Mouse (Mus musculus): ENCODE data around the gene Thrb. TPM values are rescaled to one million over a fixed set of nuclear protein-coding genes. Genes with fewer than 3 reads are reported as not detected.

Thrb gene
- total RNA-seq, 2 experiments from 2014 or later: 48.2 to 71.5 TPM

DNA sequence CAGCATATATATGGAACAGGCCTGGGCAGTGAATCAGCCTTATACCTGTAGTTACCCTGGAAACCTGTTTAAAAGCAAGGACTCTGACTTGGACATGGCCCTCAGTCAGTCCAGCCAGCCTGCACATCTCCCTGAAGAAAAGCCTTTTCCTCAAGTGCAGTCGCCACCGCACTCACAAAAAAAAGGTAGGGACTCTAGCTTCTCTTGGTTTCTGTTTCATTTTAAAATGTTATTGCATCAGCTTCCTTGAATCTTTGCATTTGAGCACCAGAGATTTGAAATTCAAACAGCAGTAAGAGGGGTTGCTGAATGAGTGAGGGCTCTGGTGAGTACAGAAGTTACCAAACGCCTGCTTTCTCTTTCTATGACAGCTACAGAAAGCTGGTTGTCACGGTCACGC lies 322.0 kb downstream of the Thrb start:
- intact Hi-C loops (cut with DNase I): no loop called here

DNA sequence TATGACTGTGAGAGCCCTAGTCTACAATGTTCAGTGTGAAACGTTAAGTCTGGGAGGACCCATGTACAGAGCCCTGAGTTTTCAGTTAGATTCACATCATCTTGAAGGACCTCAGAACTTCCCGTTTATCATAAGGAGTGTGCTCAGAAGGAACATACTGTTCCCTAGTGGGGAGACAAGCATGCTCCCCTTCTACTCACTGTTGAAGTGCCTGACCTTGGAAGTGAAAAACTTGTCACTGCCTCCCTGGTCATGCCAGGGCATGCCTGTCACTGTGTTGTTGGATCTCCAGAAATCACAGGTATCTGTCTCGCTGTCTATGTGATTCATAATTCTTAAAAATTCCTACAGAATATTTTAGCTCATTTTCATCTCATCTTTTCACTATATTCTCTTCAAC lies 323.3 kb downstream of the Thrb start:
- DNase-seq (ENCODE audit: extremely low spot score in 1 of 2, low spot score in 2 of 2): no peak
- intact Hi-C loops (cut with DNase I): no loop called here

More for the DNA sequence above, 322.0 kb downstream of the Thrb start:
- DNase-seq (ENCODE audit: extremely low spot score in 1 of 2, low spot score in 2 of 2): no peak

DNA sequence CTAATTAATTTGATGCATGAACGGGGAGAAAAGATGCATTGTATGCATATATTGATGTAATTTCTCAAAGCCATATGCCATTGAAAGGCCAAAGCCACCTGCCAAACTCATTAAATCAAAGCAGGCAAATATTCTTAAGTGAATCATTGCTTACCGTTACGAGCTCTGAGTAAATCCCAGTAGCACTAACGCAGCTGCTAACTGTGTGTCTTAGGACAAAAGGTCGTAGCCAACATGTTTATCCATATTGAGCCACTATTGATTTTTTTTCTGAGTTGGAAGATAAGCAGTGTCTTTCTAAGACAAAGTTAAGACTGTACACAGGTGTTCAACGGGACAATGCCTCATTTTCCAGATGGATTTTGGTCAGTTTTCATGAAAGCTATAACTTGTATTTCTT lies 323.8 kb downstream of the Thrb start:
- intact Hi-C loops (cut with DNase I): no loop called here
- no peak for DNase-seq (ENCODE audit: extremely low spot score in 1 of 2, low spot score in 2 of 2)

DNA sequence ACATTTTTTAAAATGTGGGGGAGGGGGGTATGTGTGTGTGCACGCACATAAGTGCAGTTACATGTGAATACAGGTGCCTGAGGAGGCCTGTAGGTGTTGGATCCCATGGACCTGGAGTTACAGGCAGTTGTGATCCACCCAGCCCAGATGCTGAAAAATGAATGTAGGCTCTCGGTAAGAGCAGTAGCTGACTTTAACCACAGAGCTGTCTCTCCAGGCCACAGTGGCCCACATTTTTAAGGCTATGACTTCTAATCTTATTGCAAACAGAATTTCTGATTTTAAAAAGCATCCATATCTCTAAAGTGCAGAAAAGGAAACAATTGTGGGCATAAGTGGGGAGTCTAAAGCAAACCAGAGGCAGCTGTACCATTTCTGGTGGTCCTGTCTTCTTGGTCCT lies 328.5 kb downstream of the Thrb start:
- intact Hi-C loops (cut with DNase I): no loop called here

DNA sequence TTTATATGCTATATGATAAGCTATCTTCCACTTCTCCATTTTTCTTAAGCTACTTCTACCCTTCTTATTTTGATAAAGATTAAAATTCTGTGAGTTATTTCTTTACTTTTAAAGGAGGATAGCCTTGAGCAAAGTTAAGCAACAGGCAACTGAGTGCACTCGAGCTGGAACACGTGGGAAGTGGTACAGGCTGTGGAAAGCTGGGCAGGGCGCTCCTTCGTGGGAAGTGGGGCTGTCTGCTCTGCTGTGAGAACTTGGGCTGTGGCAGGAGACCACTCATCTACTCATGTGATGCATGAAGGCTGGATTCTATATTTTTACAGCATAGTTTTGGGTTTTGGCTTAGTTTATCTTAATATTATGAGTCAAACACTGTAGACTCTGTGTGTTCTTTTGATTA lies 329.1 kb downstream of the Thrb start:
- DNase-seq (ENCODE audit: extremely low spot score in 1 of 2, low spot score in 2 of 2): no peak
- intact Hi-C loops (cut with DNase I): no loop called here

More for the DNA sequence above, 328.5 kb downstream of the Thrb start:
- DNase-seq (ENCODE audit: extremely low spot score in 1 of 2, low spot score in 2 of 2): no peak

DNA sequence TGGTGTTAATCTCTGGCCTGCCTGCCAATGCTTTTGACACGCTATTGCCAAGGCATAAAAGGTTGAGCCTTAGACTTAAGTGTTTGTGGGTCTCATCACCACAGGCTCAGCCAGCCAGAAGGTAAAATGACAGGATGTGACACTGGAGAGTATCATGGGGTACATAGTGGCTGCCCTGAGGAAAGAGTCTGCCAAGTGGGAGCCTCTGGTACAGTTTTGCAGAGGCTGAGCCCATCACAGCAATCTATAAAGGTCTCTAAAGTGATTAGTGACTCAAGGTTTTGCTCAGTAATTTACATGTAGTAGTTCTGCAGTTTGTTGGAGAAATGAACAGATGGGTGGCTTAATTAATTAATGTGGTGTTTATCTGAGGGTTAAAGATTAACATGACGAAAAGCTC lies 330.1 kb downstream of the Thrb start:
- intact Hi-C loops (cut with DNase I): no loop called here
- DNase-seq (ENCODE audit: extremely low spot score in 1 of 2, low spot score in 2 of 2): no peak

DNA sequence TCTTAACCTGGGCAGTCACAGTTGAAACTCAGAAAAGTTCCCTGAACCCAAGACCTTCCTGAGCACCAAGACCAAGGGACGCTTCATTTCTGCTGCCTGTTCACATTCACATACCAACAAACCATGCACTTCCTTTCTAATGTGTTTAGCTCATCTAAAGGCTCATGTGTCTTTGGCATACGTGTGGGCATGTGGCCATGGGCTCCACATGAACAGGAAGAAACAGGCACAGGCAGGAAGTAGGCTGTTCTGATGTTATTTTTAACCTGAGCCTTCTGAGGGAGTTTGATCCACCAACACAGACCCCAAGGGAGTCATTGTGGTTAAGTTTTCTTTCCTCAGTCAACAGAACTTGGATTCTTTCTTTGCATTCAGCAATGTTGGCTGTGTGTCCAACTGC lies 341.8 kb downstream of the Thrb start:
- intact Hi-C loops (cut with DNase I): no loop called here
- DNase-seq (ENCODE audit: extremely low spot score in 1 of 2, low spot score in 2 of 2): peak in 1 of 2 experiments; percentile 25

DNA sequence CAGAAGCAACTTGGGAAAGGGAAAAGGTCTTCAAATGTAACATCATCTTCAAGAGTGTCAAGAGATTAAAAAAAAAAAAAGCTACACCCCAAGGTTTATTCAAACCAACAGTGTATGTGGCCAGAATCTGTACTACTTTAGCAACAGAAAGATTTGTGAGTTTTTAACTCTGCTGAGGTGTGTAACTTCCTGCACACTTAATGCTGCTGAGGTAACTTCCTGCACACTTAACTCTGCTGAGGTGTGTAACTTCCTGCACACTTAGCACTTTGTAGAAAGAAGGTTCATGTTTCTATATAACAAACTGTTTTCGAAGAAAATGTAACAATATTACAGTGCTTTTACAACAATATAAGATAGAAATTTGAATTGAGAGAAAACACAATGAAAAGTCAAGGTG lies 343.6 kb downstream of the Thrb start:
- DNase-seq (ENCODE audit: extremely low spot score in 1 of 2, low spot score in 2 of 2): no peak
- intact Hi-C loops (cut with DNase I): no loop called here

DNA sequence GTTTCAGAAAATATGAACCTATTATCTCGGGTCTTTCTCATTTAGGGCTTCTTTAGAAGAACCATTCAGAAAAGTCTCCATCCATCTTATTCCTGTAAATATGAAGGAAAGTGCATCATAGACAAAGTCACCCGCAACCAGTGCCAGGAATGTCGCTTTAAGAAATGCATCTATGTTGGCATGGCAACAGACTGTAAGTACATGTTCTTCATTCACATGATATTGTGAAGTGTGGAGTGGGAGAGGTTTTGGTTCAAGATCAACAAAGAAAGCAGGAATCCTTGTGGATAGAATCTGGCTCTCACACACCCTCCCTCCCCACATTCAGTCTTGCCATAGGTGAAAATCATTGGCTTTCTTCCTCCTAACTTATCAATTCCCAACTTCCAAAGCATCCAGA lies 348.5 kb downstream of the Thrb start:
- DNase-seq (ENCODE audit: extremely low spot score in 1 of 2, low spot score in 2 of 2): peak in 1 of 2 experiments; percentile 16
- intact Hi-C loops (cut with DNase I): no loop called here

DNA sequence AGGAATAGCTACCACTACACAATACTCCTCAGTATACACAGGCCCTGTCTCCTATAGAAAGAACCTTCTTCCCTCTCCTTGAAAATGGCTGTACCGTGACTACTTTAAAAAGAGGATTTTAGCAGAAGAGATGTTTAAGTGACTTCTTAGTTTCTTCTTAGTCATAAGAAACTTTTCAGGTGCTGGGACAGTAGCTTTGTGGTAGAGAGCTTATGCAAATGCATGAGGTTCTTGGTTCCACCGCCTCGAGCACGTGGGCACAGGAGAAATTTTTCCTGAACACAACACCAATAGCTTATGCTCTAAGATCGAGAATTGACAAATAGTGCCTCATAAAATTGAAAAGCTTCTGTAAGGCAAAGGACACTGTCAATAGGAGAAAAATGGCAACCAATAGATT lies 356.5 kb downstream of the Thrb start:
- no peak for DNase-seq (ENCODE audit: extremely low spot score in 1 of 2, low spot score in 2 of 2)
- intact Hi-C loops (cut with DNase I): no loop called here

DNA sequence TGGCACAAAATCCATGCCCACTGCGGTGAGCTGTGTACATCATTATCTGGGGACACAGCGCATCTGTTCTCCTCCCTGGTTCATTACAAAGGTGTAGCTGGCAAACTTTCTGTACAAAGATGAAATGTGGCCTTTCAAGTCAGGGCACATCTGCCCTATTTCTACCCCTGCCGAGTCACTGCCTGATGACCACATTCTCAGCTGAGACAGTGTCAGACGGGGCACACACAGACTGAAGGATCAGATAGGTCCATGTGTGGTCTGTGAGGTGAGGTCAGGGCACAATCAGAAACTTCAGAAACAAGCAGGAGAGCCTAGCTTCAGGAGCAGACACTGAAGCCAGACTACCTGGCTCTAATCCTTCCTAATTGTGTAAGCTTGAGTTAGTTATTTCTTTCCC lies 360.1 kb downstream of the Thrb start:
- DNase-seq (ENCODE audit: extremely low spot score in 1 of 2, low spot score in 2 of 2): no peak
- intact Hi-C loops (cut with DNase I): no loop called here

DNA sequence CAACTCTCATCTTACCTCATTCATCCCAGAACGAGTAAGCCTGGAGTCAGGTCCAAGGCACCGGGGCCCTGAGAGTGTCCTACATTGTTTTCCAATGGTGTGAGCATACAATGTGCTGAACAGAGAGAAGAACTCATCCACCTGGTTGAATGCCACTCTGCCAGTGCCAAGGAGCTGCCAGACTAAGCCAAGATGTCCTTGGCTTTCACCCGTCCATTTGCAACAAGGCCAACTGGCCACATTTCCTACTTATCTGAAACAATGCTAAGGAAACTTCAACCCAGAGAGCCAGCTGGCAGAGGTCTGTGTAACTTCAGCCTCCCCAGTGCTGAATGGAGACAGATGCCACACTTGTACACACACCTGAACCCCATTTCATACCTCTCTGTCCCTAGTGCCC lies 360.6 kb downstream of the Thrb start:
- no peak for DNase-seq (ENCODE audit: extremely low spot score in 1 of 2, low spot score in 2 of 2)
- intact Hi-C loops (cut with DNase I): no loop called here

DNA sequence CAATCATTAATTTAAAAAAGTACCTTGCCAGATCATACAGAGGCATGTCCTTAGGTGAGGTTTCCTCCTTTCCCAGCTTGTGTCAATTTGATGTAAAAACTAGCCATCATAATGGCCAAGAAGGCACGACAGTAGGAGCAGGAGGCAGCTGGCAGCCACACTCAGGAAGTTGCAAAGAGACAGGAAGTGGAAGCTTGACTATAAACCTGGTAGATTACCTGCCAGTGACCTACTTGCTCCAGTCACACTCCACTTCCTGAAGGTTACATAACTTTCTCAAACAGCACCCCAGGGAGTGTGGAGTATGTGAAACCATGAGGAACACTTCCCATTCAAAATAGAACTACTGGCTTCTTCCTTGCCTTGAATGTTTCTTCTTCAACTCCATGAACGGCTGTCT lies 361.7 kb downstream of the Thrb start:
- intact Hi-C loops (cut with DNase I): no loop called here
- no peak for DNase-seq (ENCODE audit: extremely low spot score in 1 of 2, low spot score in 2 of 2)

DNA sequence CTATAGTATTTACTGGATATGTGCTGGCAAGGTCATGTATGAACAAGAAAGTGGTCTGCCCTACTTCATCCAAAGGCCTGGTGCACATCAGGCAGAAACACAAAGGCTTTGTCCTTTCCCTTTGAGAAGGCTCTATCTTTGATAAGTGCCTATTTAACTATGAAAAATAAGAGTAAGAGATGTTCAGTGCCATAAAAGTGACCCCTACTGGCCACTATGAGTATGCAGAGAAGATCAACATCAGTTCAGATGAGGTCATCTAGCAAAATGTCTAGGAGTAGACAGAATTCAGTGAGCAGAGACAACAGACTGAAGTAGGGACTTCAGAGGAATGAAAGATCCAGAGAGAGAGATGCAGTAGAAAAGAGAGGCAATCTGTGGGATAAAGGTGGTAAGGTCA lies 362.3 kb downstream of the Thrb start:
- no peak for DNase-seq (ENCODE audit: extremely low spot score in 1 of 2, low spot score in 2 of 2)
- intact Hi-C loops (cut with DNase I): no loop called here

DNA sequence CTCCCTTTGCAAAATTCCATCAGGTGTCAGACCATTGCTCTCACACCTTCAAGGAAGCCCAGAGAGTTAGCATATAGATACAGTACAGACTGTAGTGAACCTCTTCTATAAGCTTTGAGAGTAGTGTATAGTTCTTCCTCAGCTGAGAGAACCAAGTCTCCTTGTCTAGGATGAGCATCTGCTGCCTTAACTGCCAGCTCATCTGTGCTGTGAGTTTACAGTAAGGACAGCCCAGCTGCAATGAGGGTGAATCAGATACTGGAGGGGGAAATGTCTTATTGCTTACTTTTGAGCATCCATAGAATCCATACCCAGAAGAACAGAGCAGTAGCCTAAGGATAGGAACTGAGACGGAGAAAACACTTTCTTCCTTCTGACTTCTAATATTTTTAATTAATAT lies 367.8 kb downstream of the Thrb start:
- DNase-seq (ENCODE audit: extremely low spot score in 1 of 2, low spot score in 2 of 2): no peak
- intact Hi-C loops (cut with DNase I): no loop called here

DNA sequence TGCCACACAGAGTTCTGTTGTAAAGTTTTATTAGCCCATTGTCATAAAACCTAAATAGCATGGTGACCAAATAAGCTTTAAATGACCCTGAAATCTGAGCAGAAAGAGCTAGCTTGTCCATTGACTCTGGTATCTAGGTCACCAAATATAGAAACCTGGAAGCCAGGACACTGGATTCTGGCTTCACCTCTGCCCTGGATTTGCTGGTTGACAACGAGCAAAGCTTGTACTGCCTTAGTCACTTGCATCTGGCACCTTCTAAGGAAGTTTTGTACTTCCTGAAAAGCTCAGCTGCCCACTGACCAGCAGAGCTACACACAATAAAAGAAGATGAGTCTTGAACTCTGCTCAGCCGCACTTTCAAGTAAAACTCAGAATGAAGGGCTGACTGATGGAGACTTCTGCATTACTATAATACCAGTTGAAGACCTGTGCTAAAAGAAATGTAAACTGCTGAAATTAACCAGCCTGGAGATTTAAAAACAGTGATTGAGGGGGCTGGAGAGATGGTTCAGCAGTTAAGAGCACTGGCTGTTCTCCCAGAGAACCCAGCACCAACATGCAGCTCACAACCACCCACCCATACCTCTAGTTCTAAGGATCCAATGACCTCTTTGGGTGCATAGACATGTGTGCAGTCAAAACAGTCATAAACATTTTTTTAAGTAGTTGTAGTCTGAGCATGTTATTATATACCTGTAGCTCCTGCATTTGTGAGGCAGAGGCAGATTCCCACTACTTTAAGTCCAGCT lies 369.3 kb downstream of the Thrb start:
- DNase-seq (ENCODE audit: extremely low spot score in 1 of 2, low spot score in 2 of 2): no peak
- intact Hi-C loops (cut with DNase I): no loop called here

DNA sequence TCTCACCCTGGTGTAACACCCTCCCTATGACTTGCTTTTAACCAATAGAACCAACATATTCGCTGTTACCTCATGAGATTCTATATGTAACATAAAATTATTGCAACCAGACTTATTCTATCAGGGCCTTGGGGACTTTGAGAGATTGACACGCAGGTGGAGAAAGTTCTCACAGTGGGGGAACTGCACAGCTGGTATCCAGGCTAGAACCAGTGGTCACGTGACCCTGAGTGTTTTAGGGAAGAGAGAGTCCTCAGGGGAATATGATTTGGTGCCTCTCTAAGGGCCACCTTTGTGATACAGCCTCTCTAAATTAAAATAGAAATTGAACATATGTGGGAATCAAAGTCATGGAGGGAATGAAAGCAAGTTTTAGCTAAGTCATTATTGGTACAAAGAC lies 371.9 kb downstream of the Thrb start:
- no peak for DNase-seq (ENCODE audit: extremely low spot score in 1 of 2, low spot score in 2 of 2)
- intact Hi-C loops (cut with DNase I): no loop called here

DNA sequence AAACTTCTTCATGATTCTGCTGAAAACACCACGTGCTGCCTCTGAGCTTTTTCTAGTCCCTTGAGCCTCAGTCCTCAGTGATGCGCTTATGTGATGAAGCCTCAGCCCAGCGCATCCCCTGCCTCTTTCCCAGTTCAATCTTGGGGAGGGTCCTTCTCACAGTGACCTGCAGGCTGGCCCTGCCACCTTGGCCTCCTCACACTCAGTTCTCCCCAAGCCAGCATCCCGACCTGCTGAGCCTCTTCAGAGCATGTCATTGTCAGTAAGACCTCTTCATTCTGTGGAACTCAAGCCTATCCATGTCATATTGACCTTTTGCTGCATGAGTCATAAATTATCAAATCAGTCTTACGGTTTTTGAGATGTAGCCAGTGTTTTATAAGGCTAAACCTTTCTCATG lies 376.5 kb downstream of the Thrb start:
- intact Hi-C loops (cut with DNase I): no loop called here
- DNase-seq (ENCODE audit: extremely low spot score in 1 of 2, low spot score in 2 of 2): no peak

DNA sequence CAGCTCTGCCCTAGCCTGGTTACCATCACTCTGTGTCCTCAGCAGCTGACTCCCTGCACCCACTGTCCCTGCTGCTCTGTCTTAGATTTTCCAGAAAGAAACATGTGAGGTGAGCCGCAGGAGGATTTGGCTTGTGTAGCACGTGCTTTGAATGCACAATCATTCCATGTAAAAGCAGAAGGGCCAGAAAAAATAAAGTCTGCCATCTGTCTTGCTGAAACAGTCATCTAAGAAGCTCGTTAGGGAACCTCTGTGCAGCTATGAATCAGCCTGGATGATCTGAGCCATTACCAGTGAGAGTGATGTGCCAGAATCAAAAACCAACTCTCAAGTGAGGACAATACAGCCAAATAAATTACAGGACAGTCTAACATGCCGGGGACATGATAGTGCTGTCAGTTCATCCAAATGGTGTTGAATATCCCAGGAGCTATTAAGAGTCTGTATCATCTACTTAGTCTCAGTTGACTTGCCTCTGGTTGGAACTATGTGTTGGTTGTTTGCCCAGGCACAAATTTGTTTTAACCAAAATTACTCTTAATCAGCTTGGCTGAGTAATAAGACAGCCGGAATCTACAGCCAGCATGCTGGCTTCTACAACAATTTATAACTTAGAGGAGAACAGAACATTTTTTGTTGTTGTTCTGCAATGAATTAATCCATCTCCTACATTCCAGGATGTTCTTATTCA lies 402.2 kb downstream of the Thrb start:
- intact Hi-C loops (cut with DNase I): no loop called here
- DNase-seq (ENCODE audit: extremely low spot score in 1 of 2, low spot score in 2 of 2): peak in 1 of 2 experiments; percentile 42

Measured in left cerebral cortex, postnatal 10 days (tissue).